Mouse (Mus musculus) stomach, postnatal 0 days (tissue): ENCODE measurements at regions not wholly inside any gene's neighbourhood (a gene's known extent, or its start where the extent isn't known, plus 50 kb on each side); places are given as distances from the start of the nearest gene placed in this dataset.

Source experiments
- CTCF ChIP-seq: IDR thresholded peaks from 2 replicates; pipeline ENCODE4 v1.5.1; 2016; ENCODE audit warnings: antibody characterized with exemption, low read depth, mild to moderate bottlenecking, moderate library complexity
- EP300 ChIP-seq: optimal IDR thresholded peaks from 2 replicates; pipeline ENCODE3; 2016; ENCODE audit warnings: antibody characterized with exemption

DNA sequence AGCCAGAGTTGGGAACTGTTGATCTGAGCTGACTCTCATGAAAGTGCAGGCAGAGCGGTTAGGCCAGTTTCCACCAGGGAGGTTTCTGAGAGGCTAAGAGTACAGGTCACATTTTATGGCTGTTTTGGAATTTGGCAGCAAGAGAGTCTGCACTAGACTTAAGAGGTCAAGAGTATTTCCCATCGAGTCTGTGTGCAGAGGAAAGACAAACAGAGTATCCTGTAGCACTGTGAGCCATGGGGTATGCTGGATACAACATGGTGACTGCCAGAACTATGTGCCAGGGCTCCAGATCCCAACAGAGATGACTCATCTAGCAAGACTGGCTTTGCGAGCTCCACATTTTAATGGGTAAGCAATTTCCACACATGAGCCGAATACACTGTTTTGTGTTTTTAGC, 146.0 kb upstream of the Mpped2 start:
- no peak for TF ChIP-seq CTCF
- TF ChIP-seq EP300 = no peak
